Mouse (Mus musculus) lung, adult 2 months (tissue): Measurements from ENCODE around the gene Esrra.

Experiments
- CTCF ChIP-seq: fragments of 200-500 bp; IDR thresholded peaks from 2 replicates; pipeline ENCODE4 v1.5.1; 2011; ENCODE audit warnings: mild to moderate bottlenecking, low read length, control low read depth; ENCODE audit not compliant: insufficient read depth
- POLR2A ChIP-seq: fragments of 200-500 bp; IDR thresholded peaks from 2 replicates; pipeline ENCODE4 v1.6.1; 2011; ENCODE audit warnings: low read depth, mild to moderate bottlenecking, control low read depth, low read length, borderline replicate concordance; ENCODE audit errors: extremely low read depth

- no peak for TF ChIP-seq POLR2A
- no peak for TF ChIP-seq CTCF
Measured at GRCm38 (mm10) chr19:6914540-6914939, 7.1 kb downstream of the Esrra start.
